Mouse (Mus musculus): ENCODE results near the gene Lrrc23.
A peak's percentile ranks its signal among the peaks of the same experiment; 100 is the strongest.

The Lrrc23 gene

DNA sequence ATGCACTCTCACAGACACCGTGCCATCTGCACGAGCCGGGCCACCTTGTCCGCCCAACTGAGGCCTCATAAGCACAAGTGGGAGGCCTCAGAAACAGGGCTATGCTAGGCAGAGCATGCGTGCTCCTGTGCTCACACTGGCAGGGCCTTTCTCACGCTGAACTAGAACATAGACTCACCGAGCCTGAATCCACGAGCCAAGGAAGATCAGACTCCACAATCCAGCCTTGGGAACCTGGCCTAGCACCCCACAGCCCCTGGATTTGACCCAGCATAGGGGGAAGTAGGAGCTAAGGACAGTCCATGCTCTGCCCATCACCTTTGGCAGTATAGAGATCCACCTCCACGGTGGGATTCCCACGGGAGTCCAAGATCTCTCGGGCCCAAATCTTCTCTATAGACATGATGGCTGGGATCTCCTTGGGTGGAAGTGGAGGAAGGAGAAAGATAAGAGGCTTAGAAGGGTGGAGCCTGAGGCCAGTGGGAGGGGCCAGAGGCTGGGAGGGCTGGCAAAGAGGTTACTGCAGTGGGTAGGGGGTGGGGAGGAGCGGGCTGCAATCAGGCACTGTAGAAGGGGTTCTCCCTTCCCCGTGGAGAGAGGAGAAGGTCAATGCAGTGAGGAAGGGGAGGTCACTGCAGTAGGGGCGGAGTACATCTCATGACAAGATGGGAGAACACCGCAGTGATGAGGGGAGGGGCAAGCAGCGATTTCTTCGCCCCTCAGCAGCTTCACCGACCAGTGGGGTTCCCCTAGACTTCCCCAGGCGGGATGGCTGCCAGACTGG is 11.4 kb downstream of the Lrrc23 start:
- no peak for DNase-seq (ENCODE audit: low spot score)

DNA sequence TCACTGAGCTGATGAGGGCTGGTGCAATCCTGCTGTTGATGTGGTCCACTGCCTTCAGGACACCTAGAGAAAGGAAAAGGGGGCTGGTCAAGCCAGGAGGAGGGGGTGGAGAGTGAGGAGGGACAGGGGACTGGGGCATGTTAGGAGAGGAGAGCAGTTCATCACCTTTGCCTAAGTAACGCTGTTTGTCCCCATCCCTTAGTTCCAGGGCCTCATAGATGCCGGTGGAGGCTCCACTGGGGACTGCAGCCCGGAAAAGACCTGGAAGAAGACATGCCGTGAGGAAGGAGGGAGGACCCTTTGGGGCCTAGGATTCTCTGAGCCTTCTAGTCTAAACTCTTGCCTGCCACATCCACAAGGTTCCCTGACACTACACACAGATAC is 12.0 kb downstream of the Lrrc23 start:
- no peak for DNase-seq (ENCODE audit: low spot score)

GRCm38 (mm10) chr6:124765951-124766350 is 13.6 kb downstream of the Lrrc23 start:
- no peak for DNase-seq (ENCODE audit: low spot score)

DNA sequence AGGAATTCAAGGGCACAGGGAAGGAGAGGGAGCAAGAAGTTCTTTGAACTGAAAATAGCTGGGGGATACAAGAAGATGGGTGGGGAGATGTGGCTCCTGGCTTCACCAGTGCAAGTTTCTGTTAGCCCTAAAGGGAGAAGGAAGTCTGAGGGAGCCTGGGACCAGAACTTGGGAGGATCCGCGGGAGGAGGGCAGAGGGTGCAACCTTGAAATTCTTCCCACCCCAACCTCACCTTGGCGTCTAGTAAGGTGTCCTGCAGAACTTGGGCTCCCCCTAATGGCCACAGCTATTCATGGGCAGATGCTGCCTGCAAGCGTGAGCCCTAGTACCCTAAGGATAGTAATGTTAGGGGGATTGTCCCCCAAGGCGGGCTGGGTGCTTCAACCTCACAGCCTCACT is 20.3 kb downstream of the Lrrc23 start:
- DNase-seq (ENCODE audit: low spot score), result no peak

DNA sequence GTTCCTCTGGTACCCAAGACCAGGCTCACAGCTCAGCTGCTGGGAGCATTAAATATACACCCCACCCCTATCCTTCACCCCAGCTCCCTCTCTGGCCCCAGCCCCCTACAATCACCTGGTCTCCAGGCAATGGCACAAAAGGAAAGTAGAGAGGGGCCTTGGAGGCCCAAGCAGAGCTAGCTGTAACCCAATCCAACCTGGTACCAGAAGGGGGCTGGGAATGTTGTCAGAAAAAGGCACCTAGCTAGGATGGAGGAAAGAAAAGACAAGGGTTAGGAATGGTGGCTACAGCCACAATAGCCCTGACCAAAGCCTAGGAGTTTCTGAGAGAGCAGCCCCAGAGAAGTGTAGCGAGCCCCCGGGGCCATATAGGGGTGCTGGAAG is 20.7 kb downstream of the Lrrc23 start:
- DNase-seq (ENCODE audit: low spot score), result no peak

- no peak for DNase-seq (ENCODE audit: low spot score)
Measured at GRCm38 (mm10) chr6:124757909-124758848, 21.3 kb downstream of the Lrrc23 start.

DNA sequence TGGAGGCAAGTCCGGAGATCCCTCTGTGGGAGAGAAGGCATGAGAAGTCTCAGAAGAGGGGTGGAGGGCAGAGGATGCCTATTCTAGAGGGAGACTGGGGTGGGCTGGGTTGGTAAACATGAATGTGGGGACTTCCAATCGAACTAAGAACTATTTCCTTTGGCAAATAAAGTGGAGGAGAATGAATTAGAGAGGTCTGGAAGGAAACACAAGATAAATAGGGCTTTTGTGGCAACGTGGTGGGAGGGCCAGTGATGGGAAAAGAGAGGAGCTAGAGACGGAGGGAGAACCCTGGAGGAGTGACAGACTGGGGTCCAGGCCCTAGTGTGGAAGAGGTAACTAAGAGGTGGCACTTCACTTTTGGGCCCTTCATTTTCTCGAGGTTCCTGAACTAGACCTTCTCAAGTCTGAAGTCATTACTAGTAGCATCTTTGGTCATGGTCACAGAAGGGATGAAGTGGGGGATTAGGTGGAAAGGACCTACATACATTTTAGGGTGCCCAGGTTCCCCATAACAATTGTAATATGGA is 22.1 kb downstream of the Lrrc23 start:
- DNase-seq (ENCODE audit: low spot score), result no peak

- DNase-seq (ENCODE audit: low spot score), result peak; percentile 71
Measured at GRCm38 (mm10) chr6:124756652-124757350, 22.7 kb downstream of the Lrrc23 start.

DNA sequence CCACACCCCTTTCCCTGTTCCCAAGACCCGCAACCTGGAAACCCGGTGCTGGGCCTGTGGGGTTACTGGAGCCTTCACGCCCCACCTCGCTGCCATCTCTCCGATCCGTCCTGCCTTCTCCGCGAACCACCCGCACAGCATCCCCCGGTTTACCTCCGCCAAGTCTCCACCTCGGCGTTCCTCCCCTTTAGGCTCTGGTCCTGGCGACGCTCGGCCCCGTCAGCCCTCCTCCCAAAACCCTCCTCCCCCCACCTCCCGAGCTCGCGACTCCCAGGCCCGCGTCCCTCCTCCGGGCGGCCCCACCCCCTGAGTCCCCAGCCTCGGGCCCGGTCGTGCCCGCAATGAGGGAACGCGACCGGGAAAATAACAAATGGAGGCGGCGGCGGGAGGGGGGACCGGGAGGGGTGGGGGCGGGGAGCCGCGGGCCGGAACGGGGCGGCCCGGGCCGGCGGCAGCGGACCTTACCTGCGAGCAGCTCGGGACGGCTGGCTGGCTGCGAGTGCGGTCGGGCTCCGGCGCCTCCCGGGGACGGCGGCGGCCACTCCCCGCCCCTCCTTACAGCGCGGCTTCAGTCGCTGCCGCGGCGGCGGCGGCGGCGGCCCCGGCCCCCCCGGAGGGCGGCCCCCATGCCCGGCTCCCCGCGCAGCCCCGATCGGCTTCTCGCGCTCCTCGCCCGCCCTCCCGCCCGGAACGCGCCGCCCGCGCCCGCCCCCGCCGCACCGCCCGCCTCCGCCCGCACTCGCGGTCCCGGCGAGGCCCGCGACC is 23.5 kb downstream of the Lrrc23 start, which contains the start of the genes Gm45234 and Atn1:
Gene Gm45234 (minus strand): TSS at position 191 of the 765 bp plus-strand sequence.
Gene Atn1 (minus strand): TSS at position 694 of the 765 bp plus-strand sequence.
- DNase-seq (ENCODE audit: low spot score), result no peak

DNA sequence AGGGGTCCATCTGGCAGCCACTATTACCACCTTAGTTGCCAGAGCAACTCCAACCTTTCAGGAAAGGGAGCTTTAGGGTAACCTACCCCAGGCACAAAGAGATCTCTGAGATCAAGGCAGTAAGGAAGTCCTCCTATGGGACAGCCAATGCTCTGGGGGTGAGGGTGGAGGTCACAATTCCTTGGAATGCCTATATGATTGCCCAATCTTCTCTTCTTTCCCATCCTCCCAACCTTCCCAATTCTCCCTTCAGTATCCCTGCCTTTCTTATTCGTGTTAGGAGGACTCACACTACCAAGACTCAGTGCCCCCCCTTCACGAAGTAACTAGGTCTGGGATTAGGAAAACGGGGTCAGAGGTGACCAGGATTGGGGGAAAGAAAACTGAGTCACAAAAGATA is 24.2 kb downstream of the Lrrc23 start:
- DNase-seq (ENCODE audit: low spot score), result no peak

DNA sequence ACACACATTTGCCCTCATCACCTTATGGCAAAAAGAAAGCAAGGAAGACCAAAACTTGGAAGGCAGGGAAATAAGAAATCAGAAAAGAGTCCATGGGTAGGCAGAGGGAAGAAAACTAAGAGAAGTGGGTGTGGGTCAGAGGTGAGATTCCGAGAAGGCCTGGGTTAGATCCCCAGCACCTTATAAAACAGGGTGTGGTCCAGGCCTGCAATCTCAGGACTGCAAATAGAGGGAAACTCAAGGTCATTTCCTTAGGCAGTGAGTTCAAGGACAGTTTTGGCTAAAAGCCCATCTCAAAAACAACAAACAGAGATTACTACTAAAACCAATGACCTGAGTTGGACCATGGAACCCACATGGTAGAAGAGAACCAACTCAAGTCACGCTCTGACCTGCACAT is 25.7 kb downstream of the Lrrc23 start:
- DNase-seq (ENCODE audit: low spot score), result no peak

GRCm38 (mm10) chr6:124750405-124750804 is 29.1 kb downstream of the Lrrc23 start:
- DNase-seq (ENCODE audit: low spot score), result no peak

GRCm38 (mm10) chr6:124746654-124747632 is 32.6 kb downstream of the Lrrc23 start:
- DNase-seq (ENCODE audit: low spot score), result no peak

GRCm38 (mm10) chr6:124746296-124746605 is 33.3 kb downstream of the Lrrc23 start:
- no peak for DNase-seq (ENCODE audit: low spot score)

DNA sequence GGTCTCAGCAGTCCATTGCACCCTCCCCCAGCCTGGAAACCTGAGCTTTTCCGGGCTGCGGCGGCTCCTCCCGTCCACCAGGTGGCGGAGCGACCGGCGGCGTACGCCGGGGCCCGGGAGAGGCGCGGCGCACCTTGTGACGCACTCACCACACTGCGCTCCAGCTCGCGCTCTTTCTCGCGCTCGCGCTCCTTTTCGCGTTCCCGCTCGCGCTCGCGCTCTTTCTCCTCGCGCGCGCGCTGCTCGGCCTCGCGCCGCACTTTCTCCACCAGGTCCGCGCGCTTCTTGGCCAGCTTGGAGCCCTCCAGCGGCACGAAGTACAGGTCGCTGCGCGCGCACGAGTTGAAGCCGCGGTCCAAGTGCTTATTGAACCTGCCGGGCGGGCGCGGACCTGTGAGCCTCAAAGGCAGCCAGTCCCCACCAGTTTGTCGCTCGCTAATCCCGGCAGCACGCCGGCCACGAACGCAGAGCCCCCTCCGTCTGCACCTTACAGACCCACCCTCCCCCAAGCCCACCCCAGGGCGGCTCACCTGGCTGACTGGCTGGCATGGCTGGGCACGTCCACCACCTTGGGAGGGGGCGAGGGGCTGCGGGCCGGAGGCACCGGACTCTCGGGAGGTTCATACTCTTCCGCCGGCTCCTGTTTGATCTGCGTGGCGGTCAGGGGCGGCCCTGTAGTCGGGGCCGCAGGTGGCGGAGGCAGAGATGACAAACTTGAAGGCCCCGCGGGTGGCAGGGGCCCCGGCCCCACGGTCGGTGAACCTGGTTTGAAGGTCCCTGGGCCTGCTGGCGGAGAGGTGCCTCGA is 33.8 kb downstream of the Lrrc23 start:
- DNase-seq (ENCODE audit: low spot score), result peak; percentile 77

DNA sequence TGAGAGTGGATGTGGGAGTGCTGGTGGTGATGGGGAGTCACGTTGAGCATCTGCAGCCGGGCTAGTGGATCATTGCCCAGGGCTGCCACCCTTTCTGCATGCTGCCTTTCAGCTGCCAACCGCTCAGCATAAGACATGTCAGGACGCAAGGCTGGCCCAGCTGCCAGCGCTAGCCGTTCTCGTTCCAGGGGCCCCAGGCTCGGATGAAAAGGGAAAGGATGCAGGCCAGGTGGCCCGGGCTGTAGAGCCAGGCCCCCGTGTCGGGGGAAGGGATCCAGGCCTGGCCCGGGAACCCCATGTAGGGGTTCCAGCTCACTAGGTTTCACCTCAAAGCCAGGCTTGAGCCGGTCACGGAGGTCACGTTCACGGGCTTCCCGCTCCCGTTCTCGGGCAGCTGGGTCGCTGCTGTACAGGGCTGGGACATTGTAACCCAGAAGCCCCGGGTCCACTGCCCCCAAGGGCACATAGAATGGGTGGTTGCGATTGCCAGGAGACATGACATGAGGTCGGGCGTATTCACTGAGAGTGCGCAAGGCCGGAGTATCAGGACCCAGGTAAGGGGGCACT is 34.7 kb downstream of the Lrrc23 start:
- no peak for DNase-seq (ENCODE audit: low spot score)

DNA sequence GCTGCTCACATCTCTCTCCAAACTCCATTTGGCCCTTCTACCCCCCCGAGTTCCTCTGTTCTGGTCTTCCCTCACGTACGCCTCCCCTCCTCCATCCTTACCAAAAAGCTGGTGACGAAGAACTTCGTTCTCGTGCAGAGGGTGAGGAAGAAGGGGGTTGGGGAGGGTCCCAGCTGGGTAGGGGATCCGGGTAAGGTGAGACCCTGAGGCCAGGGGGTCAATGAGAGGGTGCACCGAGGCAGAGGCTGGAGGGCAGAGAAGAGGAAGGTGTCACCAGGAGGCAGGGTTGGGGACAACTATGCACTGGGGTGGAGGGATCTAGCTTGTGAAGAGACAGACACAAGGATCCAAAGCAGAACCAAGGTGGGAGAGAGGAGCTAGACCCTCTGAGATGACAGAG is 35.9 kb downstream of the Lrrc23 start:
- no peak for DNase-seq (ENCODE audit: low spot score)

GRCm38 (mm10) chr6:124742839-124743514 is 36.5 kb downstream of the Lrrc23 start:
- no peak for DNase-seq (ENCODE audit: low spot score)
